Mouse (Mus musculus) embryonic stem cell, embryonic (primary cell): Measurements from ENCODE around the gene Rpl18a.

ENCODE experiments used
- CTCF ChIA-PET, 4 experiments: fragments of 300-600 bp in 2 of 4; fragments of 350-600 bp in 2 of 4; sonication (Branson Sonifier 250); formaldehyde crosslinking; loops; one replicate each; lab custom pipeline; 2022; ENCODE audit warnings: inconsistent platforms in 2 of 4; lab: Charles Lee
- POLR2A ChIA-PET, 4 experiments: fragments of 300-600 bp in 2 of 4; fragments of 350-600 bp in 2 of 4; sonication (Branson Sonifier 250); formaldehyde crosslinking; loops; one replicate each; lab custom pipeline; 2022; ENCODE audit warnings: antibody characterized with exemption in 4 of 4, inconsistent platforms in 1 of 4; lab: Charles Lee

The Rpl18a gene

GRCm38 (mm10) chr8:70864712-70865221, 32.4 kb downstream of the Rpl18a start:
- POLR2A ChIA-PET, result interaction anchor here (0.7 to 6.0 kb wide), 53 partner anchors 7 to 704 kb away, joined by 3 to 67 read pairs (median 5); partner anchors contain the start of genes Arrdc2 (in 4 of the 4), Jund (in 3 of the 4), Rpl18a (in 3 of the 4) and Lsm4 (in 1 of the 4)
- CTCF ChIA-PET, result interaction anchor here (0.6 to 3.2 kb wide), 14 partner anchors 8 to 652 kb away, joined by 3 to 19 read pairs (median 4); partner anchors contain the start of genes Arrdc2 (in 2 of the 4) and Slc25a42 (in 1 of the 4)

GRCm38 (mm10) chr8:70863956-70864711, 33.1 kb downstream of the Rpl18a start:
- ChIA-PET CTCF (interaction anchor here (0.8 to 3.2 kb wide), 10 partner anchors 17 to 652 kb away, joined by 3 to 19 read pairs (median 6); partner anchors contain the start of genes Arrdc2 (in 1 of the 4) and Slc25a42 (in 1 of the 4)), POLR2A (interaction anchor here in 3 of 4 experiments (0.6 to 6.0 kb wide), 42 partner anchors 7 to 816 kb away, joined by 3 to 67 read pairs (median 6); partner anchors contain the start of genes Arrdc2 (in 3 of the 3), Rpl18a (in 3 of the 3), Jund (in 2 of the 3) and Lsm4 (in 1 of the 3))

- POLR2A ChIA-PET, result interaction anchor here (0.6 to 6.0 kb wide), 18 partner anchors 11 to 352 kb away, joined by 3 to 67 read pairs (median 6); partner anchors contain the start of genes Arrdc2 (in 2 of the 4), Rpl18a (in 2 of the 4) and Jund (in 1 of the 4)
- CTCF ChIA-PET, result interaction anchor here (0.6 to 2.8 kb wide), 6 partner anchors 15 to 1108 kb away, joined by 3 to 15 read pairs (median 4); no protein-coding TSS in a partner anchor
Measured at GRCm38 (mm10) chr8:70862824-70863641, 34.2 kb downstream of the Rpl18a start, which contains the start of gene Kcnn1. TSS of gene Kcnn1 (minus strand) at chr8:70863258.

GRCm38 (mm10) chr8:70857516-70857915, 39.7 kb downstream of the Rpl18a start:
- POLR2A ChIA-PET, result interaction anchor here (0.5 to 12.6 kb wide), 68 partner anchors 8 to 258 kb away, joined by 3 to 157 read pairs (median 4); partner anchors contain the start of genes Arrdc2 (in 3 of the 4), Jund (in 3 of the 4), Rpl18a (in 3 of the 4) and Pik3r2 (in 2 of the 4)
- CTCF ChIA-PET, result interaction anchor here (0.5 to 6.7 kb wide), 37 partner anchors 8 to 1586 kb away, joined by 3 to 89 read pairs (median 4); partner anchors contain the start of genes Arrdc2 (in 3 of the 4), Gm3336 (in 2 of the 4), Rpl18a (in 2 of the 4) and 1700030K09Rik (in 1 of the 4)

GRCm38 (mm10) chr8:70856541-70857197, 40.5 kb downstream of the Rpl18a start:
- CTCF ChIA-PET, result interaction anchor here (0.5 to 6.7 kb wide), 34 partner anchors 8 to 1587 kb away, joined by 3 to 89 read pairs (median 4); partner anchors contain the start of genes Arrdc2 (in 4 of the 4), Gm3336 (in 2 of the 4), Rpl18a (in 2 of the 4) and 1700030K09Rik (in 1 of the 4)

GRCm38 (mm10) chr8:70856028-70856427, 41.2 kb downstream of the Rpl18a start:
- CTCF ChIA-PET, result interaction anchor here (0.6 to 6.7 kb wide), 13 partner anchors 9 to 183 kb away, joined by 3 to 89 read pairs (median 7); partner anchors contain the start of genes Arrdc2 (in 3 of the 4), Lsm4 (in 1 of the 4) and Rpl18a (in 1 of the 4)
- POLR2A ChIA-PET, result interaction anchor here in 3 of 4 experiments (0.6 to 12.6 kb wide), 14 partner anchors 8 to 164 kb away, joined by 3 to 157 read pairs (median 14); partner anchors contain the start of genes Arrdc2 (in 2 of the 3) and Rpl18a (in 2 of the 3)

More at GRCm38 (mm10) chr8:70856541-70857197, 40.5 kb downstream of the Rpl18a start:
- POLR2A ChIA-PET, result interaction anchor here (0.5 to 12.6 kb wide), 69 partner anchors 9 to 247 kb away, joined by 3 to 157 read pairs (median 4); partner anchors contain the start of genes Arrdc2 (in 3 of the 4), Jund (in 3 of the 4), Rpl18a (in 3 of the 4) and Pik3r2 (in 2 of the 4)

- CTCF ChIA-PET, result interaction anchor here (0.8 to 6.7 kb wide), 6 partner anchors 9 to 93 kb away, joined by 3 to 89 read pairs (median 4); partner anchors contain the start of genes Arrdc2 (in 2 of the 4) and Mpv17l2 (in 1 of the 4)
Measured at GRCm38 (mm10) chr8:70853863-70854262, 43.3 kb downstream of the Rpl18a start.

GRCm38 (mm10) chr8:70852595-70853231, 44.5 kb downstream of the Rpl18a start:
- CTCF ChIA-PET, result interaction anchor here in 3 of 4 experiments (0.7 to 1.5 kb wide), 6 partner anchors 8 to 51 kb away, joined by 3 to 5 read pairs (median 4); no protein-coding TSS in a partner anchor
- POLR2A ChIA-PET, result interaction anchor here (0.6 to 12.6 kb wide), 17 partner anchors 9 to 678 kb away, joined by 3 to 157 read pairs (median 4); partner anchors contain the start of genes Arrdc2 (in 3 of the 4), Jund (in 1 of the 4), Kcnn1 (in 1 of the 4) and Pgpep1 (in 1 of the 4)

More at GRCm38 (mm10) chr8:70853863-70854262, 43.3 kb downstream of the Rpl18a start:
- POLR2A ChIA-PET, result interaction anchor here in 2 of 4 experiments (0.7 to 12.6 kb wide), 4 partner anchors 10 to 180 kb away, joined by 3 to 157 read pairs (median 18); partner anchors contain the start of genes Arrdc2 (in 2 of the 2) and Lsm4 (in 1 of the 2)

GRCm38 (mm10) chr8:70851837-70852236, 45.4 kb downstream of the Rpl18a start:
- POLR2A ChIA-PET, result interaction anchor here (0.6 to 12.6 kb wide), 28 partner anchors 8 to 180 kb away, joined by 3 to 157 read pairs (median 4); partner anchors contain the start of genes Arrdc2 (in 3 of the 4), Rpl18a (in 2 of the 4), Jund (in 1 of the 4) and Kcnn1 (in 1 of the 4)
- CTCF ChIA-PET, result interaction anchor here in 3 of 4 experiments (0.6 to 1.3 kb wide), 8 partner anchors 11 to 179 kb away, joined by 3 to 6 read pairs (median 3); partner anchors contain the start of genes Arrdc2 (in 1 of the 3) and Lsm4 (in 1 of the 3)

GRCm38 (mm10) chr8:70850947-70851346, 46.3 kb downstream of the Rpl18a start:
- ChIA-PET CTCF (interaction anchor here in 2 of 4 experiments (0.6 to 1.3 kb wide), 3 partner anchors 10 to 30 kb away, joined by 3 to 6 read pairs (median 3); partner anchors contain the start of gene Arrdc2 (in 1 of the 2)), POLR2A (interaction anchor here in 3 of 4 experiments (0.6 to 12.6 kb wide), 13 partner anchors 7 to 159 kb away, joined by 3 to 157 read pairs (median 5); partner anchors contain the start of genes Arrdc2 (in 3 of the 3), Jund (in 1 of the 3) and Rpl18a (in 1 of the 3))

- ChIA-PET CTCF (interaction anchor here in 2 of 4 experiments (0.6 to 1.5 kb wide), 5 partner anchors 9 to 132 kb away, joined by 3 to 7 read pairs (median 4); partner anchors contain the start of gene Gm3336 (in 1 of the 2)), POLR2A (interaction anchor here in 3 of 4 experiments (0.8 to 12.6 kb wide), 19 partner anchors 4 to 177 kb away, joined by 3 to 157 read pairs (median 4); partner anchors contain the start of genes Arrdc2 (in 3 of the 3), Rpl18a (in 2 of the 3) and Lsm4 (in 1 of the 3))
Measured at GRCm38 (mm10) chr8:70850132-70850845, 46.9 kb downstream of the Rpl18a start.

- POLR2A ChIA-PET, result interaction anchor here in 3 of 4 experiments (0.5 to 12.6 kb wide), 24 partner anchors 5 to 177 kb away, joined by 3 to 157 read pairs (median 4); partner anchors contain the start of genes Arrdc2 (in 3 of the 3), Rpl18a (in 2 of the 3), Jund (in 1 of the 3) and Lsm4 (in 1 of the 3)
- CTCF ChIA-PET, result interaction anchor here in 2 of 4 experiments (0.6 to 1.5 kb wide), 7 partner anchors 8 to 131 kb away, joined by 3 to 7 read pairs (median 4); partner anchors contain the start of gene Gm3336 (in 1 of the 2)
Measured at GRCm38 (mm10) chr8:70849333-70849990, 47.8 kb downstream of the Rpl18a start.
